In the genomic region with DNA sequence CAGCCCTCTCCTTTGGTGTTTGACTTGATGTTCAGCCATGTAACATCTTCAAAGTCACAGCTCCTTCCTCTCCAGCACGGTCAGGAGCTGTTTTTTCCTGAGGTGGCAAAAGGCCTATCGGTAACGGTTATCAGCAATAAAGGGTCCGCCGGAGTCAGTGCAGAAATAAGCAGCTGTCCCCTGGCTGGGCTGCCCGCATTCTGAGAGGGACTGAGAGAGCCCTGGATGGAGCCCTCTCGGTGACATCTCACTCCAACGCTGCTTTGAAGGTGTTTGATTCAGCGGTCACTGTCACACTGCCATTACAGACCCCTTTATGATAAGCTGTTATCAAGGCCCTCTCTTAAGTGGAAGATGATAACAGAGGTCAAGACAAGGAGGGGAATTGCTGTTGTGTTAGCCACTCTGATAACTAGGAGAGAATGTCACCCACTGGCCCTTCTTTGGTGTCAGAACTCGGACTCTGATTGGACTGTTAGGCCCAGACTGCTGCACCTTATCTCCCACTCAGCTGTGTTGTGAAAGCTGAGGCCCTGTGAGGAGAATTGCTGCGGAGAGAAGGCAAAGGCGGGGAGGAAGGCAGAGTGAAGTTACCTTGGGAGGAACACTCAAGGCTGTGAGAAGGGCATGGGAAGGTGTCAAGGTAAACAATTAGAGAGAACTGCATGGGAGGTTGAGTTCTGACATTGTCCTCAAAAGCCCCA, we compare ENCODE assay signal across 14 mouse cellular contexts. TPM values are rescaled to one million over a fixed set of nuclear protein-coding genes. Genes with fewer than 3 reads are reported as not detected.
"Had no signal": no experiment of that assay in that cellular context is flagged by ENCODE, and none has a peak within 500 bp of the region (broad histone marks: within the 10 kb centered on the region; RNA-seq: fewer than 3 reads in every experiment).

No protein-coding gene starts in this region.

- ATAC-seq: midbrain, embryonic 16.5 days had no signal

- H3K27ac ChIP-seq: kidney, postnatal 0 days; limb, embryonic 13.5 days; liver, embryonic 14.5 days; midbrain, embryonic 12.5 days; neural tube, embryonic 13.5 days had no signal

- H3K36me3 ChIP-seq: limb, embryonic 13.5 days; midbrain, embryonic 12.5 days; neural tube, embryonic 13.5 days had no signal

- H3K4me1 ChIP-seq: midbrain, embryonic 12.5 days; neural tube, embryonic 13.5 days had no signal

- H3K4me3 ChIP-seq: limb, embryonic 13.5 days; midbrain, embryonic 12.5 days; neural tube, embryonic 13.5 days had no signal

- H3K27me3 ChIP-seq: limb, embryonic 13.5 days; midbrain, embryonic 12.5 days; neural tube, embryonic 13.5 days had no signal

- H3K9me3 ChIP-seq: limb, embryonic 13.5 days; midbrain, embryonic 12.5 days; neural tube, embryonic 13.5 days had no signal

- H3K4me2 ChIP-seq: limb, embryonic 13.5 days; midbrain, embryonic 12.5 days; neural tube, embryonic 13.5 days had no signal

- H3K9ac ChIP-seq: limb, embryonic 13.5 days; liver, embryonic 14.5 days; midbrain, embryonic 12.5 days; neural tube, embryonic 13.5 days had no signal

- DNase-seq: kidney, postnatal 36 days; layer of hippocampus, adult 9-11 months; layer of hippocampus, postnatal 36 days; lung, adult 18-20 months; right cerebral cortex, adult 18-20 months; right cerebral cortex, postnatal 25 days; thymus, postnatal 36 days had no signal

RNA-seq across cellular contexts. Expression of gene Sspn, which starts 11.0 kb away (rescaled TPM):
- total RNA-seq: megakaryocyte-erythroid progenitor cell, adult 5-6 weeks had no signal
